Mouse (Mus musculus): ENCODE measurements at regions not wholly inside any gene's neighbourhood (a gene's known extent, or its start where the extent isn't known, plus 50 kb on each side); places are given as distances from the start of the nearest gene placed in this dataset.

DNA sequence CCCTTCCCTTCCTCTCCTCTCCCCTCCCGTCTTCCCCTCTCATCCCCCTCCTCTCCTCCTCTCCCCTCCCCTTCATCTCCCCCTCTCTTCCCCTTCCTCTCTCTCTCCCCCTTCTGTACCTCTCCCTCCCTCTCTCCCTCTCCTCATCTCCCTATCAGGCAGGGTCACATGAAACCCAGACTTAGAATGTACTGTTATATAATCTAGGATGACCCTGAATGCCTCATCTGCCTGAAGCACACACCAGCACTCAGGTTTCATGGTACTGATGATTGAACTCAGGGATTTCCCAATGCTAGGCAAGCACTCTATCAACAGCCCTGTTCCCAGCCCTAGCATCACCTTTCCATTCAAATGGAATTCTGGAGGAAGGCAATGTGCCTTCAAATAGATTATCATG is 264.6 kb upstream of the 1700056E22Rik start:
- DNase-seq (ENCODE audit: low read depth, low spot score) = no peak

DNA sequence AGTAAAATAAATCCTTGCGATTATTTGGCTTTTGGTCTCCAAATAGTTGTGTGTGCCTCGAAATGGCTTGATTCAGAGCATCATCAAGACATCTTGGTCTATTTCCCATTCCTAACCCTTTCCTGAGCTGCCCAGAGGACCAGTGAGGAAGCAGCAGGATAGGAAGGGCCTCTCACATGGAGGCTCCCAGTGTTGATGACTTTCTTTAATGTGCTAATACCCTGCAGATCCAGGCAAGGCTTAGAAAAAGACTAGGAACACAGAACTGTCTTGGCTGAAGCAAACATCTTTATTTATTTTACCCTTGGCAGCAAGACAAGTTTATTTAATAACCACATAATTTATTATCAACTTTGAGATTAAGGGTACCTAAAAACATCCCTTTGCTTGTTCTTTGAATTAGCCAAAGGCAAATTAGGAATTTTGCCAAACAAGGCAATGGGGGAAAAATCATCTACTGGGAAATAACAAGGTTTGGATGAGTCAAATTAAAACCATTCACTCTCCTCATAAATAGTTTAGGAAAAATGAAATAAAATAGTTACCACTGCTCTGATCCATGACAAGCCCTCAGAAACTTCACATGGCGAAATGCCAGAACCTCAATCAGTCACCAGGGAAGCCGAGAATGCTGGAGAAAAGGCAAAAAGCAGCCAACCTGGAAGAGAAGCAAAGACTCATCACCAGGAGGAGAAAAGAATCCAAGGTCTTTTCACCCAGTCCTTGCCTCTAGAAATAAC is 263.1 kb upstream of the 1700056E22Rik start:
- no peak for DNase-seq (ENCODE audit: low read depth, low spot score)

DNA sequence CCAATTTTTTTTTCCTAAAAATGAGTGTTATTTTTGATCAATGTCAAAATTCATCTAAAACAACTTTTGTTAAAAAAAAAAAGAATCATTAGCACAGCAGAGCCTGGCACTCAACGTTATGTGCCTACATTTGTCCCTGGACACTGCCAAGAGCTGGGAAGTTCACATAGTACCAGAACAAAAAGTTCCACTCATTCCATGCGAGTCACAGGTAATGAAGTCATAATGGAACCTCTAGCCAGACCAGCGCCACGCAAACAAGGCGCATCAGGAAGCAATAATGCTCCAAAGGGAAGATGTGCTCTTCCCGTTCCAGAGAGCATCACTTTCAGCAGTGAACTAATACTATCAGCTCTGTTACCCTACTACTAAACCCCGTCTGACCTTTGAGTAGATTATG is 257.0 kb upstream of the 1700056E22Rik start:
- DNase-seq (ENCODE audit: low read depth, low spot score) = no peak

DNA sequence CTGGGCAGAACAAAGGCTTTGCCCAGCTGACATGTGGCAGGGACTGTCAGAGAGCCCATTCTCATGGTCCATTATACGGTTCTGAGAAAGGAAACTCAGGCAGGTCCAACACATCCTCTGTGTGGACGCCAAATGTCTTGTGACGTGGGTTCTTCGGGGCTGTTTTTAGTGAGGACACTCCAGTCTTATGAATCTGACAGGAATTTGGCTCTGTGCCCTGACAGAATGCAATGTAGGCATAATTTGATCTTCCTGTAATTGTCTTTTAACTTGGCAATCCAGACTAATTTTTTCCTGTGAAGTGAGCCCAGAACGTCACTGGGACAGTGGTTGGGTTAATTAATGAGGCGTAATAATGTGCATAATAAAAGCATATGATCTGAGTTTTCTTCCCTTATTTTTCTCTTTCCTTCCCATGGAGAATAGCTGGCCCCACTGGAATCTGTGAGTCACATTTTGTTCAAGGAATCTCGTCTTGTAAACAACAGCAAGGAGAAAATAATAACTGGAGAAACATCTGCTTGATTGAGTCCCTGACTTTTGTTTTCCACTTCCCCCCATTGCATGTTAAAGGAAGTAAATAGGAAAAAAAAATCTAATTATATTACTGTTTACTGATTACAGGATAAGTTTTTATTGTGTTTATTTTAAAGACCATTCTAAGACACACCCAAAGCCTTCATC is 255.8 kb upstream of the 1700056E22Rik start:
- no peak for DNase-seq (ENCODE audit: low read depth, low spot score)

DNA sequence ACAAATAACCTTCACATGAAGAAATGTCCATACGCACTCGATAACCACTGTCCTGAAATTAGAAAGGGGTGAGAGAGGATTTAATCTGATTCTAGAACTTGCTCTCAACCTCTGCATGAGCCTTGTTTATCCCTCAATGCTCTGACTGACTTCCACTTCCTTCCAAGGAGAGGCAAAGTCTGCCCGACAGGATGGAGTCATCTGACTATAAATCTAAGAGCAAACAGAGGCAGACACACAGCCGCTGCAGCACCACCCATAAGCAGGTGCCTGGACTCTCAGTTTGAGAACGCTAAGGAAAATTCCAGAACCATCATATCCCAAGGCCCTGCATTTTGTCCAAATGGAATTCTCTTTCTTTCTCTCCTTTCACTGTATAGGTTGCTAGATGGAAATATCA is 247.7 kb upstream of the 1700056E22Rik start:
- DNase-seq (ENCODE audit: low read depth, low spot score) = no peak

DNA sequence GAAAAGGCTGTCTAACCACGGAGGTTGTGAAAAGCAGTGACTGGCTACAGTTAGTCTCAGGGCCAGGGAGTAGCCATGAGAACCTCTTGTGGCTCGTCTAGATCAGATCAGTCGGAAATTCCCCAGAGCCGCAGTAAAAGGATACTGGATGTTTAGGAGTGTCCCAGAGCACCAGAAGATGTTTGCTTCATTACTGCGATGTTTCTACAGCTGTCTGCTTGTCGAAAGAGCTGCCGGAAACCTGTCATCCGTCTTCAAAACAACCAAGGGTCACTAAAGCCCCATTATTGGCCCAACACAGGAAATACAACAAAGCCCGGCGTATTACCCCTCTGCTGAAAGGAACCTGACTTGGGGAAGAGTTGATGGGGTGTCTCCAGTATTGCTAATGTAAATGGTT is 245.2 kb upstream of the 1700056E22Rik start:
- DNase-seq (ENCODE audit: low read depth, low spot score) = no peak

DNA sequence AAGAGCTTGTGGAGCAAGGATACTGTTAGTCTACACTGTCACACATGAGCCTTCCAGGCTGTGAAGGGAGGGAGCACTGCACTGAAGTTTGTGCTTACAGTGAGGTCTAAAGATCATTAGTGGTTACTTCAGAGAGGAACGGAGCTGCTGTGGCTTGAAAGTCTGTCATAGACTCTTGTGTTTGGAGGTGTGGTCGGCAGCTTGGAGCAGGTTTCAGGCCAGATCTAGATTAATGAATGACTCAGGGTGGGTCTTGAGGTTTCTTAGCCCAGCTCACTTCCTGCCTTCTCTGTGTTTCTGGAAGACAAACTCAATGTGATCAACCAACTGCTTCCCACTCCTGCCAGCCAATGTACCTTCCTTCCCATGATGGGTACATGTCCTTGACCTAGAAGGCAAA is 242.9 kb upstream of the 1700056E22Rik start:
- DNase-seq (ENCODE audit: low read depth, low spot score) = no peak

DNA sequence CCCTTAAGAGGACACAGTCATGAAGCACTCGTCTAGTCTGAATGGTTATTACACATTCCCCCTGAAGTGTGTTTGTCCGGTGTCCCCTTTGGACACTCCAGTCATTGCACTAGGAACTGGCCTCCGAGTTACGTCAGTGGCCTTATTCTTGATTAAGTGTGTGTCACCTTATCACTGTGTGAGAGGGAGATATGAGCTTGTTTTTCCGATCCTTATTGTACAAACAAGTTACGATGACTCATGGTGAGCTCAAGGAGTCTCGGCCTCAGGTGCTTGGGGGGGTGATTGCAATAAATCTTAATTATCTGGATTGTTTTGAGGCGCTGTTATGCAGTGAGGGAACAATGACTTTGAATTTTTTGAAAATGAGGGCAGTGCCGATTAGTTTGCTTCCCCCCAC is 241.8 kb upstream of the 1700056E22Rik start:
- DNase-seq (ENCODE audit: low read depth, low spot score) = no peak

DNA sequence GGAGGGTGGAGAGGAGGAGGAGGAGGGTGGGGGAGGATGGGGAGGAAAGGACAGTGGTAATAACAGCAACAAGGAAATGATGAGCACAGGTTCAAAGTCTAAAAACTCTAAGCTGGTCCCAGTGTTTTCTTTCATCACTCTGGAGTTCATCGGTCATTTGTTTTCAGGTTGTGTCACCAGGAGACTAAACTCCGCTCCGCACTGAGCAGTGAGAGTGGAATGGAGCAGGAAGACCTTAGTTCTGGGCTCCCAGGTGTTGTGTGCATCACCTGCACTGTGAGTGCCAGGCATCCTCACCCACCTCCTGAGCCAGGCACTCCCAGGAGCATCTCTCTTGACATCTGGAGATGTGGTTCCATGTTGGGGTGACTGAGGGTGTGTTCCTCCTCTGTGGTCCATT is 241.3 kb upstream of the 1700056E22Rik start:
- DNase-seq (ENCODE audit: low read depth, low spot score) = no peak

DNA sequence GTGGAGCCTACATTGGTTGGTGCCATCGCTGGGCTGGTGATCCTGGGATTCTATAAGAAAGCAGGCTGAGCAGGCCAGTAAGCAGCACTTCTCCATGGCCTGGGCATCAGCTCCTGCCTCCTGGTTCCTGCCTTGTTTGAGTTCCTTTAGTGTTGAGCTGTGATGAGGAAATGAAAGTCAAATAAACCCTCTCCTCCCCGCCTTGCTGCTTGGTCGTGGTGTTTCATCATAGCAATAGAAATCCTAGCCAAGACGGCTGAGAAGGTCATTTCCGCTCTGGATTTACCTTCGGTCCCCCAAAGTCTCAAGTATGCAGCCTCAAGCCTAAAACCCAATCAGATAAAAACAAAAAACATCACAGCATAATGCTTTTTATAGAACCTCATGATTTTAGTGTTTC is 240.6 kb upstream of the 1700056E22Rik start:
- DNase-seq (ENCODE audit: low read depth, low spot score) = no peak

DNA sequence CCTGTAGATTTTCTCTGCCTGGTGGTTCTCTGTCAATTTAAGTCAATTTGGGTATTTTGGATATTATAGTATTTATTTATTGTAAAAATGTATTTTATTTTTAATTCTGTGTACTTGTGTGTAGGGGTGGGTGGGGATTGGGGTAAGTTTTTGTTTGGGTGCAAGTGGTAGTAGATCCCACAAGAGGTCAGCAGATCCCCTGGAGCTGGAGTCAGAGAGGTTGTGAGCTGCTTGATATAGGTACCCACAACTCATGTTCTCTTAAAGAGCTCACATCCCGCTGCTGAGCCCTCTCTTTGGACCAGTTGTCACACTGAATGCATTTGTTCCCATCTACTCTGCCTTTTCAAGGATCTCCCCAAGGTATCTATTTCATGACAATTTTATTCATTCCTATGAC is 239.6 kb upstream of the 1700056E22Rik start:
- no peak for DNase-seq (ENCODE audit: low read depth, low spot score)

DNA sequence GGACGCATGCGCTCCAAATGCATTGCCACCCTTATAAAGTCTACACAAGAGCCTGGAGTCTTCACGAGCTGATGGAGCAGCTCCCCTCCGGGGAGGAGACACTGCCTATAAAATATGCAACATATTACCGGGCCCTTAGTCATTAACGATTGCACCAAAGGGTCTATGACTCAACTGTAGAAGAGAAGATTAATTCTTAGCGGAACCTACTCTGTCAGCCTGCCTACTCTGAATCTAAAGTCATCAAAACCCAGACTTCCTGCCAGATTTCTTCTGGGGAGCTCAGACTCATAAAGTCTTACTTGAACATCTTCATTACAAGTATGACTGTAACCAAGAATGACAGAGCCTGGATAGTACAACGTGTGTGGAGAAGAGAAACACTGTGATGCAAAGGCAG is 237.2 kb upstream of the 1700056E22Rik start:
- no peak for DNase-seq (ENCODE audit: low read depth, low spot score)

DNA sequence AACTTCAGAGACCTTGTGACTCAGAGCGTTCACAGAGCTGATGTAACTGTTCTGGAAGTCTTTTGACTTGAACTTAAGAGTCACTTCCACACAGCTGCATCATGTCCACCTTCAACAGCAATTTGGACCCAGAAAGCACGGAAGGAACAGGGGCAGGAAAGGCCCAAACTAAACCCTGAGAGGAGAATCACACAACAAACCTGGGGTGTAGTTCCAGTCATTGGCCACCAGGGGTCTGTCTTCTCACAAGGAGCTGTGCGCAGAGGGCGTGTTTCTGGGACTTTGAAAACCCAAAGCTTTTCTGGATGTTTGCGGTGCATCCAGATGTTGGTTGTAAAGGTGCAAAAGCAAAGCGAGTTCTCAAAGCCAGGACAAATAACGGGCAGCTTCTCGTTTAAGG is 231.9 kb upstream of the 1700056E22Rik start:
- DNase-seq (ENCODE audit: low read depth, low spot score) = peak; percentile 9

DNA sequence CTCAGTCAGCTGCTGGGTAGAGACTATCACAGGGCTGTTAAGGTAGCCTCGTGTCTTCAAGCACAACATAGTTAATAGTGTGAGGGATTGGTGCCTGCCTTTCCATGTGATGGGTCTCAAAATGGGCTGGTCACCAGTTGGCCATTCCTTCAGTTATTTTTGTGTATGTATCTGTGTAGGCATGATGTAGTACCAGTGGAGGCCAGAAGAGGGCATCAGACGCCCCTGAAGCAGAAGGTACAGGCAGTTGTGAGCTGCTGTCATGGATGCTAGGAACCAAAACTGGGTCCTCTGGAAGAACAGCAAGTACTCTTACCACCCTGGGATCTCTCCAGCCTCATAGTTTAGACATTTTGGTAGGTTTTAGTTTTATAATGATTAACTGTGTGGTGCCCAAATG is 228.9 kb upstream of the 1700056E22Rik start:
- DNase-seq (ENCODE audit: low read depth, low spot score) = no peak

DNA sequence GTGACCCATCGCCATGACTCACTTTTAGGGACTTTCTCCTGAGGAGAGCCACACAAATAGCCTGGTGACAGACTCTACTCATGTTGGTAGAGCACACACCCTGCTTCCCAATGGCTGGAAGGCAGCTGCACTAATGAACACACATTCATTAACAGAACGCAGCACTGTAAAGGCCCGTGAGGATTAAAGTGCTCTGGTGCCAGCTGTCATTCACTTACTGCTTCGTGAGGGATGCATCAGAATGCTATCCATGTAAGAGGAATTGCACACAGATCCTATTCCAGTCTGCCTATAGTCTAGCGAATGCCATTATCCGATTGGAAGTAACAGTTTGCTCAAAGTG is 227.3 kb upstream of the 1700056E22Rik start:
- no peak for DNase-seq (ENCODE audit: low read depth, low spot score)

DNA sequence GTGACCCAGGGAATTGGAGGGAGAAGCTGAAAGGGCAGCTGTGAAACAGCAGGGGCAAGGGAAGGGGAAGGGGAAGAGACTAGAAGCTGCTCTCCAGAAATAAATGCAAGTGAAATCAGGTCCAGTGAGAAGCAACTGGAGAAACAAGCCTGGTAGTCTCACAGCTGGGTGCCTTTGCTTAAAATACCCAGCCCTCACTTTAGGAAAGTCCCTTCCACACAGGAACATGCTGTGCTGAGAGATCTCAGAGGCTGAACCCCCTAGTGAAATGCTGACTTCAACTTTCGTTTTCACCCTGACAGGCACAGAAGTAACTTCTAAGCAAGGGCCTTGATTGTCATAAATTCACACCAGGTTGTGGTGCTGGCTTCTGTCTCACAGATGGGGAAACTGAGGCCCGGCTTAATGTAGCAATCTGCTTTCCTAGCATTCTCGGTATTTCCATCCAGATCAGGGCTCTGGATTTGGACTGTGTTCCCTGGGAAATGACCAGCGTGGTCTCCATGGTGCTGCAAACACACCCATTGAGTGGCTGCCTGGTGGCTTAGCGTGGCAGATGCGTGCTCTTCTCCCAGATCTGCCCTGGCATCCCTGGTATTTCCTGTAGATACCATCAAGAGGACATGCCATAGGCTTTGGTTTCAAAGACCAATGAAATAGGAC is 226.8 kb upstream of the 1700056E22Rik start:
- no peak for DNase-seq (ENCODE audit: low read depth, low spot score)

DNA sequence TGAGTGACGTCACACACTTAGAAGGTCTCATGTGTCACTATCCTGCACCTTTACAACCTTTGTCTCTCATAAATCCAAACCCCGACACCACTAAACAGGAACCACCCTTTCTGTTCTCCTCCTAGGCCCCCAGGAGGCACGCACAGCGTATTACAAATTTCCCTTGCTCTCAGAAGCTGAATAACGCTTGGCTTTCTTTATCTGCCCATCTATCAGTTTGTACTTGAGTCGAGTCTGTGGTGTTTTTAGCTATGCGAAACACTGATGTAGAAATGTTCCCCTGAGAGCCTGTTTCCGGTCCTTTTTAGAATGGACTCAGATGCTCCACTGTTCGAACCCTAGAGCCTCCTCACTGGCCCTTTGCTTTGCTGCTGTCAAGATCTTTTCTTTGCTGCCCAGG is 225.8 kb upstream of the 1700056E22Rik start:
- DNase-seq (ENCODE audit: low read depth, low spot score) = no peak

DNA sequence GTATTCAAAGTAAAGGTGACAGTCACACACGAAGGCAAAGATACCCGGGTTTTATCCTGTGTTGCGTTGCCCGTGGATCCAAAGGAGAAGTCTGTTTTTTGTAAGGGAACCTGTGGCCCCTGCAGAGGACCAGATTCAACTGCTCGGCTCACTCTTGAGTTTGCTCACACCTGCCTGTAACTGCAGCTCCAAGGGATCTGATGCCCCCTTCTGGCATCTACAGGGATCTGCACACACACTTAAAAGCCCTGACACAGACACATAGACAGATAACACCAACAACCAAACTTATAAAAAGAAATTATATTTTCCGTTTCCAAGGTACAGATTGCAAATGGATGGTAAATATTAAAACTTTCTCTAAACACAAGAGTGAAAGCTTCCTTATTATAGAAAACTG is 223.3 kb upstream of the 1700056E22Rik start:
- DNase-seq (ENCODE audit: low read depth, low spot score) = no peak

DNA sequence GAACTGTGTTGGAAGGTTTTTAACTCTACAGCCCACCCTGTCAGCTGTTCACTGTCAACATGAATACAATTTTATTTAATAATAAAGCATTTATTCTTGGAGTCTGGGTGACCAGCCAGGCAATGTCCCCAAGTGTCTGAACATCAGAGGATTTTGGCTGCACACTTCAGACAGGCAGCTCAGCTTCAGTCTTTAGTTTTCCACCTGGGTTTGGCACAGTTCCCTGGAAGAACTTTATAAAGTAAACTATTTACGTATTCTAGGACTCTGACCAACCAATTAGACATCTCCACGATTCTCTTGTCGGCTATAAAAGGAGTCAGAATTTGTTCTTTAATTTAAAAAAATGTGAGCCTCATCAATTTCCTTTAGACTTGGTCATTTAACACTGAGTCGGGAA is 220.8 kb upstream of the 1700056E22Rik start:
- no peak for DNase-seq (ENCODE audit: low read depth, low spot score)

DNA sequence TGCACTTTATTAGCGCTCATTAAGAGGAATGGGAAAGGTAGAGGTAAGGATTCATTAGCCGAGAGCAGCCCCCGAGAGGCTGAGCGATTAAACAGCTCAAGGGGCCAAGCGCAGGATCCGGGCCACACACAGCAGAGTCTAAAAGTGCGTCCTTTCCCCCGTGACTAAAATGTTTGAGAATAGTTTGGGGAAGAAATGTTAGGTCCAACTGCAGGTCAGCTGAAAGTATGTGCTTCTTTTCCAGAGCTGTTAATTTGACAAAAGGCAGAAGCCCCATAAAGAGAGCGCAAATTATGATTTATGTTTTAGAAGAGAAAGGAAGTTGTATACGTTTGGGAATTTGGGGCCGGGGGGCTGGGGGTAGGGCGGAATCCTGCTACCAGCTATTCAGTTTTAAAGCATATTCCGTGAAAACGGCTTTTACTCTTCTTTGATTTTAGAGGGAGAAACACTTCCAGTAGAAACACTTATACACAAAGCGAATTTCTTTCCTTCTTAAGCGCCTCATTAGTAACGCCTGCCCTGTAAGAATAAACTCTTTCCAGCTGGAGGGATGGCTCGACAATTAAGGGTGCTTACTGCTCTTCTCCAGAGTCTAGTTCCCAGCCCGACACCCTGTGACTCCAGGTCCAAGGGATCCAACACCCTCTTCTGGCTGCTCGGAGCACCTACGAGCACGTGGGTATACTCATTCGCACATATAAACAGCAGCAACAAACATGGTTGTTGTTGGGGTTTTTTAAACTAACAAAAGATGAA is 210.8 kb upstream of the 1700056E22Rik start:
- no peak for DNase-seq (ENCODE audit: low read depth, low spot score)

DNA sequence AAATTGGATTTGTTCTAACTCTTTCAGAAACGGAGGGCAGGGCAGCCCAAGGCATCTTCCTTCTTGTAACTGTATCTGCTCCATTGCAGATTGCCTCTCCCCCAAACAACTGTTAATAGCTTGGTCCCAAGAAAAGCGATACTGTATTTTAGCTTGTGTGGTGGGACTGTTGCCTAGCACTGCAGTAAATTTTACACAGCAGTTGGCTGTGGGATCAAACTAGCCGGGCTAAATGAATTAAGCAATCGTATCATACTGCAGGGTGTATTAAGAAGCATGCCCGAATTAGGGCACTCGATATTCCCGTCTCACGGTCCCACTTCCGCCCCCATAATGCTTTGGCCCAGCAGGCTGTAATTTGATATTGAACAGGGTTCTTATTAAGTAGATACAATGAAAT is 210.2 kb upstream of the 1700056E22Rik start:
- no peak for DNase-seq (ENCODE audit: low read depth, low spot score)

DNA sequence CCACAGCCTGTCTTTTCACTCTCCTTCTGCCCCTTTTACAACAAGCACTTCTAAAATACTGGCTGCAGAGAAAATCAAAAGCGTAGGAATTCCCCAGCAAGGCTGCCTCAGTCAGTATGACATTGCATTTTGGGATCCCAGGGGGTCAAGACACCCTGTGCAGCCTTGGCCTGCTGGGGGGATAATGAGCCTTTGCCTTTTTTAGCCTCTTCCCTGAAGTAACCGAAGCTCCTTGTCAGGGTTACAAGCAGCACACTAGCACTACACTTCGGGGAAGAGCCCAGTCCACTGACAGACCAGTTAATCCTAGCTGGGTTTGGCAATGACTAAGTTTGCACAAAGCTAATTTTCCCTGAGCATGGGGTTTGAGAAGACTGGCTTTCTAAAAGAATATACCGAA is 207.7 kb upstream of the 1700056E22Rik start:
- no peak for DNase-seq (ENCODE audit: low read depth, low spot score)

All from c-Kit-negative CD71-positive TER-119-positive erythroid progenitor cells, embryonic 14.5 days (primary cell).